Mouse (Mus musculus) gastrocnemius, adult 8-10 months (tissue): ENCODE data around the gene Gm28053. TPM values are rescaled to one million over a fixed set of nuclear protein-coding genes. Genes with fewer than 3 reads are reported as not detected.

Source experiments
- total RNA-seq, 4 experiments: library from RNA; stranded (reverse); gene quantifications; 2 replicates each; pipeline ENCODE4 v1.2.4; 2022

Gm28053 gene
- total RNA-seq, 4 experiments from 2014 or later = 1.2 to 2.4 (median 1.4) TPM; not detected in 1

Other genes starting within 250 kb of the Gm28053 start
- gene Atp6v0e2, start 181.0 kb upstream of the Gm28053 start, total RNA-seq = 10 to 100 TPM; 41.6 to 49.2 (median 43.6) TPM
- 10 to 100 TPM; 20.8 to 25.0 (median 22.9) TPM for gene Lrrc61, start 163.8 kb upstream of the Gm28053 start, total RNA-seq
- gene Rarres2, start 145.8 kb upstream of the Gm28053 start, total RNA-seq = 10 to 100 TPM in 2 of 4 experiments, 1 to 10 TPM in 2; 7.5 to 24.6 (median 14.4) TPM
- not detected for gene Gm45021, start 129.0 kb upstream of the Gm28053 start, total RNA-seq
- 10 to 100 TPM; 28.9 to 35.0 (median 33.6) TPM for gene Repin1, start 124.7 kb upstream of the Gm28053 start, total RNA-seq
- gene Gm44965, start 124.7 kb upstream of the Gm28053 start, total RNA-seq = 1 to 10 TPM in 2 of 4 experiments, not detected in 2; 4.4 to 9.4 TPM
- gene Zfp775, start 116.5 kb upstream of the Gm28053 start, total RNA-seq = 10 to 100 TPM in 2 of 4 experiments, 1 to 10 TPM in 2; 8.8 to 12.1 (median 9.9) TPM
- 1 to 10 TPM in 1 of 4 experiments, under 1 TPM in 3; 0.56 to 1.2 (median 0.71) TPM for gene AI854703, start 91.8 kb upstream of the Gm28053 start, total RNA-seq
- gene Gimap8, start 71.4 kb upstream of the Gm28053 start, total RNA-seq = 1 to 10 TPM; 1.3 to 2.0 (median 1.5) TPM
- 1 to 10 TPM in 1 of 4 experiments, under 1 TPM in 3; 0.40 to 1.0 (median 0.62) TPM for gene Gimap9, start 42.5 kb upstream of the Gm28053 start, total RNA-seq
- 1 to 10 TPM; 2.5 to 4.5 (median 3.9) TPM for gene Gimap4, start 34.1 kb upstream of the Gm28053 start, total RNA-seq
- gene Gimap6, start 10.4 kb upstream of the Gm28053 start, total RNA-seq = 1 to 10 TPM; 8.4 to 9.9 (median 9.1) TPM
- not detected for gene Gimap7, start within 50 bp of the Gm28053 start, total RNA-seq
- gene Gimap1, start 20.4 kb downstream of the Gm28053 start, total RNA-seq = 1 to 10 TPM; 1.5 to 3.1 (median 2.2) TPM
- gene Gimap5, start 27.6 kb downstream of the Gm28053 start, total RNA-seq = 1 to 10 TPM in 3 of 4 experiments, under 1 TPM in 1; 0.82 to 1.5 (median 1.2) TPM
- gene Gimap3, start 52.2 kb downstream of the Gm28053 start, total RNA-seq = not detected
- 1 to 10 TPM; 1.3 to 4.8 (median 2.7) TPM for gene Tmem176a, start 122.3 kb downstream of the Gm28053 start, total RNA-seq
- gene Tmem176b, start 122.9 kb downstream of the Gm28053 start, total RNA-seq = 10 to 100 TPM in 1 of 4 experiments, 1 to 10 TPM in 3; 4.1 to 10.1 (median 7.2) TPM
- not detected for gene Aoc1, start 154.3 kb downstream of the Gm28053 start, total RNA-seq
- not detected for gene 1600015I10Rik, start 211.3 kb downstream of the Gm28053 start, total RNA-seq